Mouse (Mus musculus) intestine, postnatal 0 days (tissue): Measurements from ENCODE around the gene Pml. TPM values are rescaled to one million over a fixed set of nuclear protein-coding genes. Genes with fewer than 3 reads are reported as not detected.
A peak's percentile ranks its signal among the peaks of the same experiment; 100 is the strongest.
"Not testable (repeated sequence)": the region's sequence is repeated elsewhere in the genome, so short reads cannot be mapped to it uniquely, and the experiment has no call there.

Experiments used
- ATAC-seq: fragments of 200-750 bp; cut with Nextera tagmentation; 2 replicates; pipeline ENCODE4 v1.8.0; 2017; ENCODE audit warnings: mild to moderate bottlenecking, moderate TSS enrichment, moderate library complexity
- H3K27ac ChIP-seq: fragments of 300-500 bp; sonication (generic); 2 replicates; pipeline ENCODE4 v1.5.1; 2014; ENCODE audit warnings: mild to moderate bottlenecking, low read depth, low read length, moderate library complexity
- H3K27me3 ChIP-seq: fragments of 300-500 bp; sonication (generic); replicated peaks from 2 replicates; pipeline ENCODE4 v1.6.1; 2014; ENCODE audit warnings: low read length, mixed read lengths; ENCODE audit not compliant: control insufficient read depth, insufficient read depth
- H3K36me3 ChIP-seq: fragments of 300-500 bp; sonication (generic); 2 replicates; pipeline ENCODE4 v1.6.1; 2014; ENCODE audit warnings: mild to moderate bottlenecking, moderate library complexity; ENCODE audit not compliant: control insufficient read depth, insufficient read depth
- H3K4me1 ChIP-seq: fragments of 300-500 bp; sonication (generic); replicated peaks from 2 replicates; pipeline ENCODE4 v1.6.1; 2014; ENCODE audit warnings: antibody characterized with exemption, low read length, mixed read lengths; ENCODE audit not compliant: control insufficient read depth, insufficient read depth
- H3K4me2 ChIP-seq: fragments of 300-500 bp; sonication (generic); replicated peaks from 2 replicates; pipeline ENCODE4 v1.6.1; 2014; ENCODE audit warnings: low read depth, mild to moderate bottlenecking, moderate library complexity
- H3K4me3 ChIP-seq: fragments of 300-500 bp; sonication (generic); 2 replicates; pipeline ENCODE4 v1.5.1; 2014; ENCODE audit warnings: low read depth, low read length
- H3K9ac ChIP-seq: fragments of 300-500 bp; sonication (generic); 2 replicates; pipeline ENCODE4 v1.6.1; 2014; ENCODE audit warnings: mild to moderate bottlenecking, low read depth, low read length
- H3K9me3 ChIP-seq: fragments of 300-500 bp; sonication (generic); 2 replicates; pipeline ENCODE4 v1.6.1; 2016; ENCODE audit warnings: mixed run types; ENCODE audit not compliant: control insufficient read depth
- CTCF ChIP-seq: sonication (generic); IDR thresholded peaks from 2 replicates; pipeline ENCODE4 v1.5.1; 2016; ENCODE audit warnings: low read depth, mild to moderate bottlenecking, control low read depth, antibody characterized with exemption, moderate library complexity
- WGBS: fragments of 180-500 bp; shearing (Covaris S2); extraction: QIAGEN DNeasy Blood & Tissue Kit; methylation state at CpG from one replicate; pipeline ENCODE4 v1.1.7; 2014; 5-methylcytosine and 5-hydroxymethylcytosine counted together
- polyA plus RNA-seq: library from polyadenylated mRNA; unstranded; fragments of >200 nt; fragmentation: Nextera tagmentation; extraction: Ambion mirVana; gene quantifications from 2 replicates; pipeline ENCODE4 v1.2.1, GENCODE M21; 2015

Gene Pml
- polyA plus RNA-seq, 1 experiment from 2014 or later: 5.3 TPM

GRCm38 (mm10) chr9:58274101-58274604, 24.6 kb upstream of the Pml start:
- Histone ChIP-seq H3K27ac (no peak overlapping the region), H3K27me3 (no peaks in the 10 kb centered on the region), H3K9me3 (no peaks in the 10 kb centered on the region), H3K9ac (no peak overlapping the region), H3K4me2 (no peak overlapping the region), H3K36me3 (no peaks in the 10 kb centered on the region), H3K4me1 (peaks cover 4% of the 10 kb centered on the region; the same call in 1 of the 2 replicates), H3K4me3 (no peak overlapping the region)
- WGBS: 85% methylated on average over 7 of the region's 7 CpGs
- TF ChIP-seq CTCF: no peak
- no peak for ATAC-seq

GRCm38 (mm10) chr9:58272855-58273254, 23.3 kb upstream of the Pml start:
- no peaks in the 10 kb centered on the region for H3K36me3 ChIP-seq
- H3K9me3 ChIP-seq: no peaks in the 10 kb centered on the region
- H3K9ac ChIP-seq: 0 out of 2 replicates have a peak overlapping the region, but pooled peaks have one; percentile 1
- TF ChIP-seq CTCF: no peak
- no peak overlapping the region for H3K4me3 ChIP-seq
- H3K27ac ChIP-seq: no peak overlapping the region
- H3K27me3 ChIP-seq: no peaks in the 10 kb centered on the region
- H3K4me2 ChIP-seq: no peak overlapping the region
- no peak for ATAC-seq
- peaks cover 4% of the 10 kb centered on the region; the same call in 1 of the 2 replicates for H3K4me1 ChIP-seq
- WGBS: 71% methylated on average over 9 of the region's 9 CpGs

DNA sequence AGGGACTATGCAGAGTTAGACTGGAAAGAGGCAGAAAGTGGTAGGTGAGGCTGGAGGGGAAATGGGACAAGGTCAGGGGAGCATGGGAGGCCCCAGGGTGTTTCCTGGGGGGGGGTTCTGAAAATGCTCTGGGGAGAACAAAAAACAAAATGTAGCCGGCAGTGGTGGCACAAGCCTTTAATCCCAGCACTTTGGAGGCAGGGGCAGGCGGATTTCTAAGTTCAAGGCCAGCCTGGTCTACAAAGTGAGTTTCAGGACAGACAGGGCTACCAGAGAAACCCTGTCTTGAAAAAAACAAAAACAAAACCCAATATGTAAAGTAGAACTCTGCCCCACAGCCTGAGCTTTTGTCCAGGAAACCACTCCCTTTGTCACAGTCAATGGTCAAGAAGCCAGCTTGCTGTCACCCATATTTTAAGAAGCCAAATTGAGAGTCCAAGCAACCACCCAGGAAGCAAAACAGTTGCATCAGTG, 22.5 kb upstream of the Pml start:
- Histone ChIP-seq H3K36me3 (no peaks in the 10 kb centered on the region), H3K4me3 (no peak overlapping the region), H3K27ac (no peak overlapping the region), H3K27me3 (no peaks in the 10 kb centered on the region), H3K9ac (no peak overlapping the region), H3K4me1 (peaks cover 4% of the 10 kb centered on the region; the same call in 1 of the 2 replicates), H3K4me2 (no peak overlapping the region), H3K9me3 (no peaks in the 10 kb centered on the region)
- 83% methylated on average over 2 of the region's 2 CpGs for WGBS
- TF ChIP-seq CTCF: no peak
- no peak for ATAC-seq

- not testable (repeated sequence) for H3K4me1 ChIP-seq, H3K9ac ChIP-seq, H3K27me3 ChIP-seq, H3K27ac ChIP-seq, ATAC-seq, H3K4me3 ChIP-seq, H3K9me3 ChIP-seq, H3K4me2 ChIP-seq, H3K36me3 ChIP-seq
- 92% methylated on average over 9 of the region's 9 CpGs for WGBS
These were observed 22.0 kb upstream of the Pml start for GRCm38 (mm10) chr9:58271551-58271950.

GRCm38 (mm10) chr9:58271109-58271508, 21.5 kb upstream of the Pml start:
- H3K4me1 ChIP-seq: 0 out of 2 replicates have a peak, but pooled peaks cover 4% of the 10 kb centered on the region
- no peak overlapping the region for H3K27ac ChIP-seq
- no peak overlapping the region for H3K4me2 ChIP-seq
- no peak for TF ChIP-seq CTCF
- H3K27me3 ChIP-seq: no peaks in the 10 kb centered on the region
- no peaks in the 10 kb centered on the region for H3K9me3 ChIP-seq
- no peak overlapping the region for H3K4me3 ChIP-seq
- no peak overlapping the region for H3K9ac ChIP-seq
- no peak for ATAC-seq
- no peaks in the 10 kb centered on the region for H3K36me3 ChIP-seq
- 92% methylated on average over 3 of the region's 3 CpGs for WGBS

GRCm38 (mm10) chr9:58270081-58270480, 20.5 kb upstream of the Pml start:
- H3K27ac ChIP-seq: no peak overlapping the region
- no peak for TF ChIP-seq CTCF
- no peak for ATAC-seq
- H3K9me3 ChIP-seq: no peaks in the 10 kb centered on the region
- no peak overlapping the region for H3K4me3 ChIP-seq
- no peak overlapping the region for H3K9ac ChIP-seq
- no peak overlapping the region for H3K4me2 ChIP-seq
- no peaks in the 10 kb centered on the region for H3K27me3 ChIP-seq
- H3K36me3 ChIP-seq: no peaks in the 10 kb centered on the region
- 48% methylated on average over 3 of the region's 3 CpGs for WGBS
- no peaks in the 10 kb centered on the region for H3K4me1 ChIP-seq
